Mouse (Mus musculus): ENCODE results near the gene Olfr1493-ps1. TPM values are rescaled to one million over a fixed set of nuclear protein-coding genes. Genes with fewer than 3 reads are reported as not detected.

The Olfr1493-ps1 gene
- not detected for total RNA-seq (2021)
- long read RNA-seq, experiment 1 = 0 reads
- long read RNA-seq, experiment 2 = 0 reads

DNA sequence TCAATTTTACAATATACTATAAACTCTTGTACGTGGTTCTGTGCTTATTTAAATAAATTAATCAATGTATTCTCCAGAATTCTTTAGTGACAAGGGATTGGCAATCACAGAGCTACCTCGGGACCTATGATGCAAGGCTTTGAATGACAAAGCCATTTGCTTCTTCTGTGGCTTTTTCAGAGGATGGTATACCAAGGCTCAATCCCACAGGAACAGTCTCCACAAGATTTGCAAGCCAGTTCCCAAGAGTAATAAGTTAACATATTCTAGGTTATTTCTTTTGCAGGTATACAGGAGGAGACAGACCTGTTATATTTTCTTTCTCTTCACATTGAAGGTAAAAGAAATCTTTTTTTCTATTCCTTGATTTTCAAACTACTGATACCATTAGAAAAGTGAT is at the start of gene Olfr1493-ps1:
Gene Olfr1493-ps1, plus strand, starts transcription at position 301 of the 400 bp plus-strand sequence.
- no peak for DNase-seq

DNA sequence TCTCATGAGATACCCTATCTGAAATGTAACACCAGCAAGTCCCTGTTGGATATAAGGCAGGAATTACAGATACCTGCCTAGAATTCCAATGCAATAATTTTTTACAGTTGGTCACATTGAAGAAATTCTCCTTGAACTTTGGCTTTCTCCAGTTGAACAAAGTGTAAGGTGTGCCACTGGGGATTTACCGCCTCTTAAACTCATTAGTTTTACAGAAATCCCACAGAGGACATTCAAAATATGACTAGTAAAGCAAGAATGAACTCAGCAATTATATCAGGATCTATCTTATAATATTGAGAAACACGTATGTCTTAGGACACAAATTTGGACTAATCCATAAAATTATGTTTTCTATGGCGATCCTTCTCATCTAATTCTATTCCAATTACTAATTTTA is 26.1 kb upstream of the Olfr1493-ps1 start, which contains the start of gene Olfr1491:
Gene Olfr1491, plus strand, starts transcription at position 301 of the 400 bp plus-strand sequence.
- no peak for DNase-seq

DNA sequence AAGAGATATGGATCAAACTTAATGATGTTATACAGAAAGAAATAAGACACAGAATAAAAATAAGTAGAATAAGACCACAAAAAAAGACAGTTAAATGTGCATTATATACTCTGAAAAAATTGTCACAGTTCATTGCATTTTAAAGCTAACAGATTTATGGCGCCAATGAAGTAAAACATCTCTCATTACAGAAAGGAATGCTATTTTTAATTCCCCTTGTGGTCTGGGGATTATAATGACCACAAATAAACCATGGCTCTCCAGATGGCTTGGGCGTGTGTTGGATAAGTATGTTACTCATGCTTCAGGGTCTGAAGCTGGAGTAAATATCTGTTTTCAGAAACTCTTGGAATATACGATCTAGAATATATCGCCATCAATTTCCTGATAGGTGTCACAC is 16.4 kb downstream of the Olfr1493-ps1 start, which contains the start of gene Olfr1494:
Gene Olfr1494, plus strand, starts transcription at position 301 of the 400 bp plus-strand sequence.
- no peak for DNase-seq

DNA sequence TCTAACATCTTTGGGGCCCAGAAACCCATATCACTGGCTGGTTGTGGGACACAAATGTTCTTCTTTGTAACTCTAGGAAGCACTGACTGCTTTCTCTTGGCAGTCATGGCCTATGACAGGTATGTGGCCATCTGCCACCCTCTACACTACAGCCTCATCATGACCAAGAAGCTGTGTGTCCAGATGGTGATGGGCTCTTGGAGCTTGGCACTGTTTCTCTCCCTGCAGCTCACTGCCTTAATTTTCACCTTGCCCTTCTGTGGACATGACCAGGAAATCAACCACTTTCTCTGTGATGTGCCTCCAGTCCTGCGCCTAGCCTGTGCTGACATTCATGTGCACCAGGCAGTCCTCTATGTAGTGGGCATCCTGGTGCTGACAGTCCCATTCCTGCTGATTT is 26.3 kb downstream of the Olfr1493-ps1 start:
- no peak for DNase-seq

DNA sequence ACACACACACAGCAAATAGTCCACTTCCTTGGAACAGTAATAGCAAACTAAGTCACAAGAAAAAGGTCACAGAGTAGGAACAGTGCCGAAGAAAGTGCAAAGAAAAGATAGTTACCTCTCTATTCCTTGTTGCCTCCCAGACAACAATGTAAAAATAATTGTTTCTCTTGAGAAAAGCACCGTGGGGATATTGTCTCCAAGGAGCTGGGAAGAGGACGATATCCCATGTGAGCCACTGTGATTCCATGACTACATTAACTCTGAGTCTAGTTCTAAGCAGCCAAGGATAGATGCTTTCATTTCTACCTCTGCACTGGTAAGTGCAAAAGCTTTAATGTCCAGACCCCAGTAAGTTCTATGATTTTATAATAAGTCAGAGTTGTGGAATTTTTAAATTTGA is 41.2 kb downstream of the Olfr1493-ps1 start, which contains the start of gene Olfr1495:
Gene Olfr1495, plus strand, starts transcription at position 301 of the 400 bp plus-strand sequence.
- DNase-seq = no peak

DNA sequence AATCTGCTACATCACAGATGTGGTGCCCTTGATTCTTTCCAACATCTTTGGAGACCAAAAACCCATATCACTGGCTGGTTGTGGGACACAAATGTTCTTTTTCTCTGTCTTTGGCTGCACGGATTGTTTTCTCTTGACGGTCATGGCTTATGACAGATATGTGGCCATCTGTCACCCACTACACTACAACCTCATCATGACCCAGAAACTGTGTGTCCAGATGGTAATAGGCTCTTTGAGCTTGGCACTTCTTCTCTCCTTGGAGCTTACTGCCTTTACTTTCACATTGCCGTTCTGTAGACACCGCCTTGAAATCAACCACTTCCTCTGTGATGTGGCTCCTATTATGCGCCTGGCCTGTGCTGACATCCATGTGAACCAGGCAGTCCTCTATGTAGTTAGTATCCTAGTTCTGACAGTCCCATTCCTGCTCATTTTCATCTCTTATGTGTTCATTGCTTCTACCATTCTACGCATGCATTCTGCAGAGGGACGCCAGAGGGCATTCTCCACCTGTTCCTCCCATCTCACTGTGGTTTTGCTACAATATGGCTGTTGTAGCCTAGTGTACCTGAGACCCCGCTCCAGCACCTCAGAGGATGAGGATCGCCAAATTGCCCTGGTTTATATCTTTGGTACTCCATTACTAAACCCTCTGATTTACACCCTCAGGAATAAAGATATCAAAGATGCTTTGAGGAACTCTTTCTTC is 45.6 kb downstream of the Olfr1493-ps1 start:
- DNase-seq = no peak

DNA sequence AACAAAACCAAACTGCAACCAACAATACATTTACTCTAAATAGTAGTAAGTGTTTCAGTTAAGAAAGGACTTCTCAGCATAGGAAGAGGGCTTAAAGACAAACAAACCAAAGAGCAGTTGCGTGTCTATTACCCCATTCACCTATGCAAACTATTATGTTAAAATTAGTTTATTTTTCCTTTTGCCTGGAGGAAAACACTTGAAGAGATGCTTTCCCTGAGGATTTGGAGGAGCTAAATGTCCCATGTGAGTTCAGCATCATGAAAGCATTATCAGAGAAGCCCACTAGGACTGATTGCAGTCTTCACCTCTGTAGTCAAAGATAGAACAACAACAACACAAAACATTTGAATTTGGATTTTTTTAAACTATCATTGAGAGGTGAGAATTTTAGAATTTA is 54.5 kb downstream of the Olfr1493-ps1 start, which contains the start of gene Olfr1496:
Gene Olfr1496, plus strand, starts transcription at position 301 of the 400 bp plus-strand sequence.
- no peak for DNase-seq

Other genes starting within 250 kb of the Olfr1493-ps1 start
- gene Olfr1475, start 243.1 kb upstream of the Olfr1493-ps1 start, total RNA-seq (2021) = not detected
- gene Olfr1477, start 222.7 kb upstream of the Olfr1493-ps1 start, total RNA-seq (2021) = not detected
- not detected for gene Olfr1480, start 195.4 kb upstream of the Olfr1493-ps1 start, total RNA-seq (2021)
- gene Olfr1484, start 139.8 kb upstream of the Olfr1493-ps1 start, total RNA-seq (2021) = not detected
- not detected for gene Olfr1487, start 105.9 kb upstream of the Olfr1493-ps1 start, total RNA-seq (2021)
- gene Olfr1489, start 91.7 kb upstream of the Olfr1493-ps1 start, total RNA-seq (2021) = not detected
- gene Olfr1490, start 72.2 kb upstream of the Olfr1493-ps1 start, total RNA-seq (2021) = not detected
- not detected for gene Olfr1491, start 26.0 kb upstream of the Olfr1493-ps1 start, total RNA-seq (2021)
- gene Olfr1494, start 16.4 kb downstream of the Olfr1493-ps1 start, total RNA-seq (2021) = not detected
- not detected for gene Olfr1495, start 41.3 kb downstream of the Olfr1493-ps1 start, total RNA-seq (2021)
- not detected for gene Olfr1496, start 54.6 kb downstream of the Olfr1493-ps1 start, total RNA-seq (2021)
- gene Olfr1497, start 74.9 kb downstream of the Olfr1493-ps1 start, total RNA-seq (2021) = not detected
- gene Olfr1499, start 96.2 kb downstream of the Olfr1493-ps1 start, total RNA-seq (2021) = not detected
- not detected for gene Olfr1500, start 107.2 kb downstream of the Olfr1493-ps1 start, total RNA-seq (2021)
- gene Olfr1501, start 127.4 kb downstream of the Olfr1493-ps1 start, total RNA-seq (2021) = not detected
- not detected for gene Olfr1502, start 138.5 kb downstream of the Olfr1493-ps1 start, total RNA-seq (2021)
- not detected for gene Olfr1504, start 174.7 kb downstream of the Olfr1493-ps1 start, total RNA-seq (2021)
- not detected for gene Olfr1505, start 190.3 kb downstream of the Olfr1493-ps1 start, total RNA-seq (2021)

All from gastrocnemius, postnatal 25 days (tissue).